Mouse (Mus musculus) embryonic facial prominence, embryonic 14.5 days (tissue): ENCODE data around the gene Gm10320. TPM values are rescaled to one million over a fixed set of nuclear protein-coding genes. Genes with fewer than 3 reads are reported as not detected.

ENCODE experiments used
- ATAC-seq: fragments of 200-750 bp; cut with Nextera tagmentation; 2 replicates; pipeline ENCODE4 v1.8.0; 2017; ENCODE audit warnings: low read depth, moderate number of reproducible peaks, moderate TSS enrichment
- DNase-seq: peaks from one replicate; pipeline ENCODE4 v3.0.0-alpha.2; 2015; ENCODE audit warnings: low spot score
- H3K27ac ChIP-seq: fragments of 300-500 bp; sonication (generic); replicated peaks from 2 replicates; pipeline ENCODE4 v1.5.1; 2014; ENCODE audit warnings: low read depth, mild to moderate bottlenecking, low read length, moderate library complexity
- H3K27me3 ChIP-seq: fragments of 300-500 bp; sonication (generic); replicated peaks from 2 replicates; pipeline ENCODE4 v1.6.1; 2014; ENCODE audit warnings: low read length; ENCODE audit not compliant: control insufficient read depth, insufficient read depth
- H3K36me3 ChIP-seq: fragments of 300-500 bp; sonication (generic); 2 replicates; pipeline ENCODE4 v1.6.1; 2014; ENCODE audit warnings: low read length, mixed read lengths; ENCODE audit not compliant: control insufficient read depth, insufficient read depth
- H3K4me1 ChIP-seq: fragments of 300-500 bp; sonication (generic); 2 replicates; pipeline ENCODE4 v1.6.1; 2014; ENCODE audit warnings: antibody characterized with exemption, low read length; ENCODE audit not compliant: control insufficient read depth, insufficient read depth
- H3K4me2 ChIP-seq: fragments of 300-500 bp; sonication (generic); 2 replicates; pipeline ENCODE4 v1.6.1; 2014; ENCODE audit warnings: low read depth, mild to moderate bottlenecking, low read length, moderate library complexity, mixed read lengths
- H3K4me3 ChIP-seq: fragments of 300-500 bp; sonication (generic); 2 replicates; pipeline ENCODE4 v1.5.1; 2014; ENCODE audit warnings: low read depth, mild to moderate bottlenecking, low read length
- H3K9ac ChIP-seq: fragments of 300-500 bp; sonication (generic); 2 replicates; pipeline ENCODE4 v1.6.1; 2014; ENCODE audit warnings: low read depth, mild to moderate bottlenecking, low read length, moderate library complexity, mixed read lengths
- H3K9me3 ChIP-seq: fragments of 300-500 bp; sonication (generic); 2 replicates; pipeline ENCODE4 v1.6.1; 2016; ENCODE audit warnings: low read length; ENCODE audit not compliant: control insufficient read depth
- WGBS: fragments of 180-500 bp; shearing (Covaris S2); extraction: QIAGEN DNeasy Blood & Tissue Kit; methylation state at CpG from one replicate; pipeline ENCODE4 v1.1.7; 2014; 5-methylcytosine and 5-hydroxymethylcytosine counted together
- polyA plus RNA-seq: library from polyadenylated mRNA; unstranded; fragments of >200 nt; fragmentation: Nextera tagmentation; extraction: Ambion mirVana; gene quantifications from 2 replicates; pipeline ENCODE4 v1.2.1, GENCODE M21; 2014

The Gm10320 gene
- polyA plus RNA-seq, result 1.5 and 2.4 TPM in 2 replicates

- peaks cover 8% of the 10 kb centered on the region; the same call in 1 of the 2 replicates for H3K4me1 ChIP-seq
- H3K4me2 ChIP-seq, result no peak within 1 kb of the TSS
- ATAC-seq (no peak), DNase-seq (no peak)
- no peaks in the 10 kb centered on the region for H3K36me3 ChIP-seq
- H3K9ac ChIP-seq, result no peak within 1 kb of the TSS
- no peak within 1 kb of the TSS for H3K4me3 ChIP-seq
- H3K9me3 ChIP-seq, result no peaks in the 10 kb centered on the region
- no peak within 1 kb of the TSS for H3K27ac ChIP-seq
- WGBS, result 67% methylated on average over 3 of the region's 3 CpGs
- H3K27me3 ChIP-seq, result 0 out of 2 replicates have a peak, but pooled peaks cover 5% of the 10 kb centered on the region
Measured at GRCm38 (mm10) chr13:98491909-98492308, at the start of gene Gm10320. TSS of gene Gm10320 (minus strand) at chr13:98492001.

- Histone ChIP-seq H3K4me3 (no peak overlapping the region), H3K9ac (no peak overlapping the region), H3K27me3 (peaks cover 4% of the 10 kb centered on the region; the same call in 1 of the 2 replicates), H3K4me1 (peaks cover 9% of the 10 kb centered on the region), H3K27ac (no peak overlapping the region), H3K4me2 (no peak overlapping the region), H3K36me3 (no peaks in the 10 kb centered on the region), H3K9me3 (no peaks in the 10 kb centered on the region)
- WGBS, result 79% methylated on average over 2 of the region's 2 CpGs
- DNase-seq (no peak), ATAC-seq (no peak)
Measured at GRCm38 (mm10) chr13:98541601-98542000, 49.8 kb upstream of the Gm10320 start.

- Histone ChIP-seq H3K4me2 (no peak overlapping the region), H3K9ac (no peak overlapping the region), H3K27ac (no peak overlapping the region), H3K4me1 (peaks cover 6% of the 10 kb centered on the region), H3K36me3 (no peaks in the 10 kb centered on the region), H3K9me3 (no peaks in the 10 kb centered on the region), H3K27me3 (peaks cover 4% of the 10 kb centered on the region; the same call in 1 of the 2 replicates), H3K4me3 (no peak overlapping the region)
- ATAC-seq (no peak), DNase-seq (no peak)
- WGBS, result 90% methylated on average over 3 of the region's 3 CpGs
Measured at GRCm38 (mm10) chr13:98540206-98540605, 48.4 kb upstream of the Gm10320 start.

GRCm38 (mm10) chr13:98539311-98539710, 47.5 kb upstream of the Gm10320 start:
- no peaks in the 10 kb centered on the region for H3K9me3 ChIP-seq
- 28% methylated on average over 7 of the region's 7 CpGs for WGBS
- no peak overlapping the region for H3K4me3 ChIP-seq
- no peak overlapping the region for H3K9ac ChIP-seq
- DNase-seq, result peak; percentile 34
- no peak for ATAC-seq
- H3K27me3 ChIP-seq, result peaks cover 4% of the 10 kb centered on the region; the same call in 1 of the 2 replicates
- peaks cover 13% of the 10 kb centered on the region for H3K4me1 ChIP-seq
- no peak overlapping the region for H3K27ac ChIP-seq
- no peaks in the 10 kb centered on the region for H3K36me3 ChIP-seq
- no peak overlapping the region for H3K4me2 ChIP-seq

- no peaks in the 10 kb centered on the region for H3K36me3 ChIP-seq
- H3K27me3 ChIP-seq, result peaks cover 4% of the 10 kb centered on the region; the same call in 1 of the 2 replicates
- no peak overlapping the region for H3K4me3 ChIP-seq
- no peak overlapping the region for H3K27ac ChIP-seq
- H3K9me3 ChIP-seq, result no peaks in the 10 kb centered on the region
- no peak overlapping the region for H3K9ac ChIP-seq
- H3K4me2 ChIP-seq, result no peak overlapping the region
- whole genome bisulfite sequencing, result 44% methylated on average over 5 of the region's 5 CpGs
- ATAC-seq (no peak), DNase-seq (peak; percentile 40)
- peaks cover 20% of the 10 kb centered on the region for H3K4me1 ChIP-seq
Measured at GRCm38 (mm10) chr13:98538587-98538986, 46.8 kb upstream of the Gm10320 start.

- peaks cover 6% of the 10 kb centered on the region; the same call in 1 of the 2 replicates for H3K9me3 ChIP-seq
- no peak for DNase-seq
- peaks cover 4% of the 10 kb centered on the region; the same call in 1 of the 2 replicates for H3K27me3 ChIP-seq
- peak overlapping the region; percentile 24; the same call in 1 of the 2 replicates for H3K4me2 ChIP-seq
- no peaks in the 10 kb centered on the region for H3K36me3 ChIP-seq
- WGBS, result 12% methylated on average over 2 of the region's 2 CpGs
- no peak overlapping the region for H3K4me3 ChIP-seq
- H3K9ac ChIP-seq, result no peak overlapping the region
- peak; percentile 61; the same call in 1 of the 2 replicates for ATAC-seq
- peaks cover 30% of the 10 kb centered on the region for H3K4me1 ChIP-seq
- 0 out of 2 replicates have a peak overlapping the region, but pooled peaks have one; percentile 41 for H3K27ac ChIP-seq
Measured at GRCm38 (mm10) chr13:98534913-98535262, 43.1 kb upstream of the Gm10320 start.

GRCm38 (mm10) chr13:98534190-98534912, 42.5 kb upstream of the Gm10320 start:
- Histone ChIP-seq H3K4me1 (peaks cover 30% of the 10 kb centered on the region), H3K9ac (no peak overlapping the region), H3K36me3 (no peaks in the 10 kb centered on the region), H3K4me3 (0 out of 2 replicates have a peak overlapping the region, but pooled peaks have one; percentile 12), H3K27ac (peak overlapping the region; percentile 41; the same call in 1 of the 2 replicates), H3K9me3 (peaks cover 6% of the 10 kb centered on the region; the same call in 1 of the 2 replicates), H3K4me2 (peak overlapping the region; percentile 24), H3K27me3 (peaks cover 4% of the 10 kb centered on the region; the same call in 1 of the 2 replicates)
- WGBS, result 17% methylated on average over 18 of the region's 18 CpGs
- DNase-seq (peak; percentile 87), ATAC-seq (peak; percentile 79)

- H3K27ac ChIP-seq, result no peak overlapping the region
- H3K4me1 ChIP-seq, result peaks cover 30% of the 10 kb centered on the region
- ATAC-seq, result no peak
- peak overlapping the region; percentile 13; the same call in 1 of the 2 replicates for H3K4me2 ChIP-seq
- H3K27me3 ChIP-seq, result peaks cover 4% of the 10 kb centered on the region; the same call in 1 of the 2 replicates
- peak; percentile 38 for DNase-seq
- peaks cover 6% of the 10 kb centered on the region; the same call in 1 of the 2 replicates for H3K9me3 ChIP-seq
- no peaks in the 10 kb centered on the region for H3K36me3 ChIP-seq
- no peak overlapping the region for H3K9ac ChIP-seq
- WGBS, result 17% methylated on average over 9 of the region's 9 CpGs
- no peak overlapping the region for H3K4me3 ChIP-seq
Measured at GRCm38 (mm10) chr13:98533415-98533814, 41.6 kb upstream of the Gm10320 start.
